Mouse (Mus musculus): ENCODE data around the gene Phf21b.

DNA sequence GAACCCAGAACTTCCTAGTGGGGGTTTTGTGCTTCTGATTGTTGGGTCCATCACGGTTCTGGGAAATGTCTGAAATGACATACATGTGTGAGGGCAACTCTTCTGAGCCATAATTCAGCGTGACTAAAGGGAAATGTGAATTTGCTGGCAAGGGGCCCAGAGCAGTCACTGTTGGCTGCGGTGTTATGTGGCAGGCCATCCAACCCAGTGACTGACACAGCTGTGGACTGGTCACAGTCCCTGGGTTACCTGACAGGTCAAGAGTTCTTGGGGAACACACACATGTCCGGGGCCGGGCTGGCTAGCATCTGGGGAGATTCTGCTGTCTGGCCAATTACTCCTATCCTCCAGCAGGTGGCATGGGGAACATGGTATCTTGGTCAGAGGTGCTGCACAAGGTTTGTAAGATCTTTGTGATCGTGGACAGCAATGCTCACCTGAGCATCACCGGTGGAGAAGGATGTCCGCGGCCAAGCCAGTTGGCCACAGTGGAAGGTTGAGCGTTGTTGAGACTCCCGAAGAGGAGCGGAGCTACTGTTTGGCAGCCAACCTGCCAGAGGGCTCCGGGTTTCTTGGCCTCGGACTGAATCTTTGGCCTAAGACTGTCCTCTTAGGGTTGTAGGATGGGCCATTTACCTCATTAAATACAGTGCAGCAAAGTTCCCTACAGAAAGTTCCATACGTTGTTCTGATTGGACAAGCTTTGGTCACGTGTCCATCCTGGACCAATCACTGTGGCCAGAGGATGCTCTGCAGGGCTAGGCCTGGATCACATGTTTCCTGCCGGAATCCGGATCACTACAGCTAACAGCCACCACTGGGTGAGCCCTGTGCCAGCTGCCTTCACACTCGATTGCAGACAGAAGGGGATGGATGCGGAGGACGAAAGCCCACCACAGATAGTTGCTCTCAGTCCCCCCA, 83.4 kb downstream of the Phf21b start:
- TF ChIP-seq CTCF (IDR thresholded peaks at IDR 0.05; ENCODE audit: low read depth): peak; percentile 66
- TF ChIP-seq EP300 (optimal IDR thresholded peaks at IDR 0.05): no peak
